Mouse (Mus musculus): ENCODE results near the gene Mxra7.

Mxra7 gene

GRCm38 (mm10) chr11:116784221-116784620 is 43.6 kb downstream of the Mxra7 start:
- in situ Hi-C loops (cut with MseI, MboI): no loop called here

DNA sequence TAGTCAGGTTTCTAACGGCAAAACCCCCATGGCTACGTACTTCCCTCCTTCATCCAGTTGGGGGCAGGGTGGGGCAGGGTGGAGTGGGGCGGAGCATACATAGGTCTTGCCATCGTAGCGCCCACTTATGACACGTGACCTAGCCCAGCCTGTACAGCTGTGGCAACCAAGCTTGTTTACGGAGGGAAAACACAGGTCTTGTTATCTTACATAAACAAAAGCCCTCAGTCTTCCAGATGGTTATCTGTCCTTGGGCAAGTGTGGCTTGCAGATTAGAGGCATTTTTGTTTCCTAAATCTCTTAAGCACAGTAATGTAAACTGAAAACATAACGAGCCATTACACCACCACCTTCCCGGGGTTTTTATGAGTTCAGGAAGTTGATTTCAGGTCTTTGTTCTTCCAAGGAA is 45.1 kb downstream of the Mxra7 start:
- in situ Hi-C loops (cut with MseI, MboI): no loop called here

- in situ Hi-C loops (cut with MseI, MboI): no loop called here
Measured at GRCm38 (mm10) chr11:116775407-116775806, 52.4 kb downstream of the Mxra7 start, which contains the start of gene St6galnac1. Gene St6galnac1, minus strand, starts transcription at chr11:116775507.

DNA sequence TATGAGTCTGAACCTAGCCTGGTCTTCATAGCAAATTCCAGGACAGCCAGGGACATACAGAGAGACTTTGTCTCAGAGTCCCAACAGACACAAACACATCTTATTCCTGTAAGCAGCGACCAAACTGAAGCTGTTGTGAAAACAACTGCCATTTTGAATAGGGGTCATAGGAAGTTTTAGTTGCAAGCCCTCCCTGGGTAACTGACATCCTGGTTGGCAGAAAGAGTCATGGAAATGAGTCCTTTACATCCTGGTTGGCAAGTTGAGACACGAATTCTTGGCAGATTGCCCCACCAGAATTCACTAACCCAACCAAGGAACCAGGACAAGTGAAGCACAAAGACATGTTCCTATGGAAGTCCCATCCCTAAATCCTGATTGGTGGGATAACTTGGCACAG is 54.6 kb downstream of the Mxra7 start:
- in situ Hi-C loops (cut with MseI, MboI): no loop called here

GRCm38 (mm10) chr11:116769873-116770272 is 58.0 kb downstream of the Mxra7 start:
- in situ Hi-C loops (cut with MseI, MboI): no loop called here

DNA sequence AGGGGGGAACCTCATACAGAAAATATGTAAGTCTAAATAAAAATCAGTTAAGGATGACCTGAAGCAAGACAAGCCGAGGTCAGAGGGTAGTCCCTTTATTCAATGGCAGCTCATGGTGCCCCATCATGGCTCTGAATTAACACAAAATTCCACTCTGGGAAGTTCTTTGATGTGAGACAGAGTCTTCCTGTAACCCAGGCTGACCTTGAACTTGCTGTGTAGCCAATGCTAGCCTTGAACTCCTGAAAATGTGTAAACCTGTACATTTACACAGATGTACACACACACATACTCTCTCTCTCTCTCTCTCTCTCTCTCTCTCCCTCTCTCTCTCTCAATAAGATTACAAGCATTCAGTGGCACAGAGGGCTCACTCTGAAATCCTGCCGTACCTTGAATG is 62.9 kb downstream of the Mxra7 start:
- in situ Hi-C loops (cut with MseI, MboI): no loop called here

- in situ Hi-C loops (cut with MseI, MboI): no loop called here
Measured at GRCm38 (mm10) chr11:116764346-116764745, 63.5 kb downstream of the Mxra7 start.

DNA sequence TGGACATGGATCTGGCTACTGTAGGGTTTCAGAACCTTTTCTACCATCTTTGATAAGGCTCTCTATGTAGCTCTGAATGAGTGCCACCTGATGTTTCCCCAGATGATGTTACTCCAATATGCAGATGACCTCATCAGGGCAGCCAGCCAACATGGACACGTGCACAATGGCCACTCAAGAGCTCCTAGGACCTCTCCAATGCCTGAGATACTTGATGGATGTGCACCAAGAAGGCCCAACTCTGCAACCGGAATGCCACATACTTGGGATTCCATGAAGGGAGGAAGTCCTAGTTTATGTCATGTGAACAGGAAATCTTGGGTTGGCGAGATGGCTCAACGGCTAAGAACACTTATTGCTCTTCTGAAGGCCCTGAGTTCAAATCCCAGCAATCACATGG is 72.7 kb downstream of the Mxra7 start:
- in situ Hi-C loops (cut with MseI, MboI): no loop called here

- in situ Hi-C loops (cut with MseI, MboI): no loop called here
Measured at GRCm38 (mm10) chr11:116753674-116754470, 74.0 kb downstream of the Mxra7 start.

Measured in mouse trophoblast stem cell (cell line).